Mouse (Mus musculus) midbrain, embryonic 16.5 days (tissue): ENCODE results near the gene Mrps18b. TPM values are rescaled to one million over a fixed set of nuclear protein-coding genes. Genes with fewer than 3 reads are reported as not detected.
A peak's percentile ranks its signal among the peaks of the same experiment; 100 is the strongest.
"Not testable (repeated sequence)": the region's sequence is repeated elsewhere in the genome, so short reads cannot be mapped to it uniquely, and the experiment has no call there.

ENCODE experiments used
- ATAC-seq: fragments of 200-750 bp; cut with Nextera tagmentation; 2 replicates; pipeline ENCODE4 v1.8.0; 2017; ENCODE audit warnings: moderate TSS enrichment
- H3K27ac ChIP-seq: fragments of 300-500 bp; sonication (generic); 2 replicates; pipeline ENCODE4 v1.5.1; 2014; ENCODE audit warnings: mild to moderate bottlenecking, low read length, mixed read lengths
- H3K27me3 ChIP-seq: fragments of 300-500 bp; sonication (generic); 2 replicates; pipeline ENCODE4 v1.6.1; 2014; ENCODE audit warnings: low read depth, low read length, mixed read lengths; ENCODE audit not compliant: control insufficient read depth, insufficient read depth
- H3K36me3 ChIP-seq: fragments of 300-500 bp; sonication (generic); 2 replicates; pipeline ENCODE4 v1.6.1; 2014; ENCODE audit warnings: mild to moderate bottlenecking, low read length, moderate library complexity, mixed read lengths; ENCODE audit not compliant: control insufficient read depth, insufficient read depth
- H3K4me1 ChIP-seq: fragments of 300-500 bp; sonication (generic); 2 replicates; pipeline ENCODE4 v1.6.1; 2014; ENCODE audit warnings: mild to moderate bottlenecking, low read length, mixed read lengths; ENCODE audit not compliant: control insufficient read depth, insufficient read depth
- H3K4me2 ChIP-seq: fragments of 300-500 bp; sonication (generic); 2 replicates; pipeline ENCODE4 v1.6.1; 2014; ENCODE audit warnings: mild to moderate bottlenecking, low read length, mixed read lengths
- H3K4me3 ChIP-seq: fragments of 300-500 bp; sonication (generic); 2 replicates; pipeline ENCODE4 v1.5.1; 2014; ENCODE audit warnings: low read depth, mild to moderate bottlenecking, low read length, moderate library complexity, mixed read lengths
- H3K9ac ChIP-seq: fragments of 300-500 bp; sonication (generic); 2 replicates; pipeline ENCODE4 v1.6.1; 2014; ENCODE audit warnings: low read depth, low read length, mixed read lengths
- H3K9me3 ChIP-seq: fragments of 300-500 bp; sonication (generic); replicated peaks from 2 replicates; pipeline ENCODE4 v1.6.1; 2014; ENCODE audit warnings: mild to moderate bottlenecking, low read length, mixed read lengths; ENCODE audit not compliant: control insufficient read depth, poor library complexity, severe bottlenecking
- WGBS: fragments of 180-500 bp; shearing (Covaris S2); extraction: QIAGEN DNeasy Blood & Tissue Kit; methylation state at CpG from one replicate; pipeline ENCODE4 v1.1.7; 2014; 5-methylcytosine and 5-hydroxymethylcytosine counted together
- polyA plus RNA-seq: library from polyadenylated mRNA; unstranded; fragments of >200 nt; fragmentation: Nextera tagmentation; extraction: Ambion mirVana; gene quantifications from 2 replicates; pipeline ENCODE4 v1.2.1, GENCODE M21; 2015

The Mrps18b gene
- polyA plus RNA-seq, result 46.9 and 54.4 TPM in 2 replicates

DNA sequence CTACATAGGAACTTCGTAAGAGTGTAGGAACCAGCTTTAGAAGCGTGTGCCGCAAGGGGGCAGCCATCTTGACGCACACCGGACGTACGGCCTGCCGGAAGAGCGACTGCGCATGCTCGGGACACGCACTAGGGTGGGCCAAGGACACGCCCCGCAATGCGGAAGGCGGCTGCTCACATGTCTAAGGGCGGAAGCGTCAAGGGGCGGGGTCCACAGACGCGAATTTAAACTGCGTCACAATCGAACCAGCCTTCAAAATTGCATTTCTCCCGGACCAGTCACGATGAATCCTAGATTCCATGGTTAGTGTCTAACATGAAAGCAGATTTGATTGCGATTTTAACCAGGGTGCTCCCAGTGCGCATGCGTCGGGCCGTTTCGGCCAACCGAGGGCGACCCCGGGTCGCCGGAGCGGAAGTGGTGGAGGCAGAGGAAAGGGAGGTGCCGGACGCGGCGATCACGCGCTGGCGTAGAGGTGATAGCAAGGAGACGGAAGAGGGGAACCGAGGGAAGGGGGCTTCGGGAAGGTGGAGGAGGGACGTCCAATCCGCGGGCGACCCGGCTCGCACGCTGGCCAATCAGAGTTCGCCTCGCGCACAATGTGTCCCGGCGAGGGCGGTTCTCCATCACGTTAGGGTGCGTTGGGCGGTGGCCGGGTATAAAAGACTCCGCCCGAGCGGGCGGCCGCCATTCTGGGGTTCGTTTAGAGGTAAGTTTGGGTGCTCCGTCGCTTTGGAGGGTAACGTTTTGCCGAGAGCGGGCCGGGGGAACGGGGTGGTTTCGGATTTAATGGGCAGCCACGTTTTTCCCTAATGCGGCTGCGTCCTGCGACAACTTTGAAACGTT, at the start of gene Mrps18b, which contains the start of gene Ppp1r10:
TSS of gene Mrps18b (minus strand) at position 93 of the 846 bp plus-strand sequence.
TSS of gene Ppp1r10 (plus strand) at position 138 of the 846 bp plus-strand sequence.
- Histone ChIP-seq H3K4me1 (peaks cover 26% of the 10 kb centered on the region), H3K9ac (peak within 1 kb of the TSS; percentile 98), H3K9me3 (no peaks in the 10 kb centered on the region), H3K36me3 (no peaks in the 10 kb centered on the region), H3K4me2 (peak within 1 kb of the TSS; percentile 93), H3K27me3 (no peaks in the 10 kb centered on the region), H3K27ac (peak within 1 kb of the TSS; percentile 99), H3K4me3 (peak within 1 kb of the TSS; percentile 66)
- peak; percentile 93 for ATAC-seq
- under 1% methylated on average over 83 of the region's 83 CpGs for WGBS

- H3K27ac ChIP-seq, result no peak overlapping the region
- 90% methylated on average over 10 of the region's 10 CpGs for WGBS
- no peak overlapping the region for H3K9ac ChIP-seq
- H3K27me3 ChIP-seq, result no peaks in the 10 kb centered on the region
- no peak overlapping the region for H3K4me2 ChIP-seq
- no peak overlapping the region for H3K4me3 ChIP-seq
- peaks cover 48% of the 10 kb centered on the region for H3K36me3 ChIP-seq
- peaks cover 7% of the 10 kb centered on the region for H3K4me1 ChIP-seq
- H3K9me3 ChIP-seq, result no peaks in the 10 kb centered on the region
- no peak for ATAC-seq
Measured at GRCm38 (mm10) chr17:35963279-35963678, 47.1 kb upstream of the Mrps18b start.

DNA sequence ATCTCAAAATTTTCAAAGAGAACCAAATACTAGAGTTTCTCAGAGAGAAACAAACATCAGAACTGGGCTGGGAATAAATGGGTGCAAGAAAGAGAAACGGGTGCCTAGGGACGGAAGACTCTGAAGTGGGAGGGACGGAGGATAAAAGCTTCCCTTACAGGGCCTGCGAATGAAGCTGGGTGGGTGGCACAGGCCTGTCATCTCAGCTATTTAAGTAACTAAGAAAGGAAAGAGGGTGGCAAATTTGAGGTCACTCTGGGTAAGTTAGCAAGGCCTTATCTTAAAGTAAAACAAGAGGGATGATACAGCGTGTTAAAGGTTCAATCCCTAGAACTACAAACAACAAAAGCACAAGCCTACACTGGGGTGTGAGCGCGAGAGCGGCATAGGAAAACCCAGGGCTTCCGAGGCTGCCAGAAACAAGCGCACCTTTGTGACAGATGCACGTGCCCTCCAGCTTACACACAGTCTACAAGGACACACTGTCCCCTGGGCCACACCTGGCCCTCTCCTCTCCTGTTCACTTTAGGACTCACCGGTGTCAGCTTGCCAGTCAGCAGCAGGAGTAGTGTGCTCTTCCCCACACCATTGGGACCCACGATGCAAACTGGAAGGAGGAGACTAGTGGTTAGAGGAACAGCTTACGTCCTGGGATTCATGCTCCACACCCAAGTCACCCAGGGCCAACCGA, 42.5 kb upstream of the Mrps18b start:
- Histone ChIP-seq H3K9me3 (no peaks in the 10 kb centered on the region), H3K27ac (no peak overlapping the region), H3K9ac (no peak overlapping the region), H3K4me3 (no peak overlapping the region), H3K4me1 (no peaks in the 10 kb centered on the region), H3K27me3 (no peaks in the 10 kb centered on the region), H3K36me3 (peaks cover 59% of the 10 kb centered on the region), H3K4me2 (no peak overlapping the region)
- WGBS, result 98% methylated on average over 15 of the region's 15 CpGs
- ATAC-seq, result no peak

DNA sequence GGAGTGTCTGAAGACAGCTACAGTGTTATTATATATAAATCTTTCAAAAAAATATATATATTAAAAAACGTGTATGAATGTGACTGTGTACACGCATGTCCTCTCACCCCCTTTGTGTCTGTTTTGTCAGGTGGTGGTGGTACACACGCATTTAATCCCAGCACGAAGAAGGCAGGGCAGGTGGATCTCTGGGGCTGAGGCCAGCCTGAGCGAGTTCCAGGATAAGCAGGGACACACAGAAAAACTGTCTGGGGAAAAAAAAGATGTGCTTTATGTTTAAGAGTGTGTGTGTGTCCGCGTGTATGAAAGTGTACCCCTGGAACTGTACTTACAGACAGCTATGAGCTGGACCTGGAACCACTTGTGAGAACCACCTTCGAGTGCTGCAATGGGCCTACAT, 38.5 kb upstream of the Mrps18b start:
- WGBS, result 80% methylated on average over 8 of the region's 8 CpGs
- Histone ChIP-seq H3K4me2 (no peak overlapping the region), H3K4me1 (no peaks in the 10 kb centered on the region), H3K9me3 (no peaks in the 10 kb centered on the region), H3K9ac (no peak overlapping the region), H3K4me3 (no peak overlapping the region), H3K36me3 (peaks cover 26% of the 10 kb centered on the region), H3K27me3 (no peaks in the 10 kb centered on the region), H3K27ac (no peak overlapping the region)
- no peak for ATAC-seq

DNA sequence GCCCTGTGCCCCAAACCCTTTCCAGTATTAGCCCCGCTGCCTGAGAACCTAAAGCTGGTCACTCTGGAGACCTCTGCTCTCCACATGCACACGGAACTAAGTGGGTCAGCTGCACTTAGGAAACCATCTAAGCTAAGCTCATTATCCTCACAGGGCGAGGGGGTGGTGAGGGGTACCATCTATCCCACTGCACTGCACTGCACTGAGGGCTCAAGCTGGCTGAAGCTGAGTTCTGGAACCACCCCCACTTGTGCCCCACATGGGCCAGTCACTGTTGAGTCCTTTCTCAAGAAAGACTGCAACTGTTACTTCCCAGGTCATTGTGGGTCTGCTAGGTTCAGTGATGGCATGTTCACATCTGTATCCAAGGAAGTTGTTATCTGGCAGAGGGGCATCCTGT, 36.4 kb upstream of the Mrps18b start:
- H3K9me3 ChIP-seq, H3K4me3 ChIP-seq, H3K27ac ChIP-seq, H3K27me3 ChIP-seq, H3K36me3 ChIP-seq, H3K4me1 ChIP-seq, H3K9ac ChIP-seq, H3K4me2 ChIP-seq: not testable (repeated sequence)
- ATAC-seq, result peak; percentile 38; the same call in 1 of the 2 replicates
- WGBS, result 100% methylated on average over 1 of the region's 3 CpGs

DNA sequence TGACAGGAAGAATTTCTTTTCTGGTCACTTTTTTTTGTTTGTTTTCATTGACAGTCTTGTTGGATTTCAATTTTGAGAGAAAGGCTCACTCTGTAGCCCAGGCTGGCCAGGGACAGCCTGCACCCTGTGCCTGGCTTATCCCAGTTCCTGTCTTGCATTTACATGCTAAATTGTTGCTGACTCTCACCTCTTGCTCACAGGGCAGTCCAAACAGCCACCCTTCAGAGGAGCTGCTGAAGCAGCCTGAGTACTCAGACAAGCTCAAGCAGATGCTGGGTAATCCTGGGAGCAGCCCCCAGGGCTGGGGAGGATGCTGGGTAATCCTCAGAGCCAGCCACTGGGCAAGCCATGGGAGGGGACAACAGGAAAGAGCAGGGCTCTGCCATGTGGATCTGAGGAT, 34.8 kb upstream of the Mrps18b start:
- H3K4me1 ChIP-seq, H3K4me3 ChIP-seq, H3K9ac ChIP-seq, H3K4me2 ChIP-seq, H3K27me3 ChIP-seq, ATAC-seq, H3K27ac ChIP-seq, H3K36me3 ChIP-seq, H3K9me3 ChIP-seq: not testable (repeated sequence)

- WGBS, result 53% methylated on average over 1 of the region's 1 CpGs
- no peak overlapping the region for H3K9ac ChIP-seq
- H3K9me3 ChIP-seq, result no peaks in the 10 kb centered on the region
- H3K4me2 ChIP-seq, result no peak overlapping the region
- H3K27ac ChIP-seq, result no peak overlapping the region
- no peak overlapping the region for H3K4me3 ChIP-seq
- no peak for ATAC-seq
- H3K4me1 ChIP-seq, result no peaks in the 10 kb centered on the region
- no peaks in the 10 kb centered on the region for H3K36me3 ChIP-seq
- no peaks in the 10 kb centered on the region for H3K27me3 ChIP-seq
Measured at GRCm38 (mm10) chr17:35939941-35940340, 23.8 kb upstream of the Mrps18b start.

DNA sequence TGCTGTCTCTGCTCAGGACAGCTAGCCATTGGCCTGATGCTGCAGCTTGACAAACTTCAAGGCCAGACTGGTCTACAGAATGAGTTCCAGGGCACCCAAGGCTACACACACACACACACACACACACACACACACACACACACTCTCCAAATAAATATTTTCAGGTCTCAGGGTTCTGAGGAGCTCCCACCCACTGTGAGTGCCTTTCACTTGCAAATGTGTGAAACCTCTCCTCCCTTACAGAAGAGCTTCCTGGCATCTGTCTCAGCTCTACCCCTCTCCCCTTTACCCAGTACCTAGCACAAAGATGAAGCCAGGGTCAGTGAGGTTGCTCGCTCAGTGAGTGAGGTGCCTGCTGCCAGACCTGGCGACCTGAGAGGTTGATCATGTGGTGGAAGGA, 22.9 kb upstream of the Mrps18b start:
- no peak overlapping the region for H3K4me2 ChIP-seq
- no peak for ATAC-seq
- no peak overlapping the region for H3K9ac ChIP-seq
- H3K36me3 ChIP-seq, result no peaks in the 10 kb centered on the region
- no peak overlapping the region for H3K27ac ChIP-seq
- H3K9me3 ChIP-seq, result no peaks in the 10 kb centered on the region
- 58% methylated on average over 2 of the region's 2 CpGs for WGBS
- no peaks in the 10 kb centered on the region for H3K4me1 ChIP-seq
- H3K4me3 ChIP-seq, result no peak overlapping the region
- H3K27me3 ChIP-seq, result no peaks in the 10 kb centered on the region

GRCm38 (mm10) chr17:35937700-35938348, 21.6 kb upstream of the Mrps18b start:
- Histone ChIP-seq H3K27ac (no peak overlapping the region), H3K4me1 (no peaks in the 10 kb centered on the region), H3K4me2 (no peak overlapping the region), H3K36me3 (no peaks in the 10 kb centered on the region), H3K9me3 (no peaks in the 10 kb centered on the region), H3K4me3 (no peak overlapping the region), H3K27me3 (no peaks in the 10 kb centered on the region), H3K9ac (no peak overlapping the region)
- ATAC-seq, result peak; percentile 84
- WGBS, result 28% methylated on average over 2 of the region's 2 CpGs
